Mouse (Mus musculus) neural tube, embryonic 10.5 days (tissue): Measurements from ENCODE around the gene Gm12184.
"Not testable (repeated sequence)": the region's sequence is repeated elsewhere in the genome, so short reads cannot be mapped to it uniquely, and the experiment has no call there.

ENCODE experiments used
- DNase-seq: peaks from one replicate; pipeline ENCODE4 v3.0.0-alpha.2; 2017; ENCODE audit warnings: low spot score; ENCODE audit errors: extremely low spot score

The Gm12184 gene

GRCm38 (mm10) chr11:48846881-48847280, 20.4 kb upstream of the Gm12184 start:
- DNase-seq = no peak

- not testable (repeated sequence) for DNase-seq
These were observed 19.9 kb upstream of the Gm12184 start for GRCm38 (mm10) chr11:48846362-48846761.

GRCm38 (mm10) chr11:48845244-48845815, 18.9 kb upstream of the Gm12184 start:
- no peak for DNase-seq

- DNase-seq = no peak
These were observed 17.9 kb upstream of the Gm12184 start for GRCm38 (mm10) chr11:48844309-48844708.

GRCm38 (mm10) chr11:48843202-48843601, 16.7 kb upstream of the Gm12184 start:
- no peak for DNase-seq

GRCm38 (mm10) chr11:48842378-48842792, 15.9 kb upstream of the Gm12184 start:
- DNase-seq = no peak

- DNase-seq = no peak
These were observed 14.8 kb upstream of the Gm12184 start for GRCm38 (mm10) chr11:48841213-48841612.

- DNase-seq = no peak
These were observed 14.3 kb upstream of the Gm12184 start for GRCm38 (mm10) chr11:48840805-48841204.

- DNase-seq = no peak
These were observed 12.6 kb upstream of the Gm12184 start for GRCm38 (mm10) chr11:48838879-48839680.

GRCm38 (mm10) chr11:48838181-48838797, 11.8 kb upstream of the Gm12184 start:
- no peak for DNase-seq

GRCm38 (mm10) chr11:48837310-48838180, 11.1 kb upstream of the Gm12184 start:
- DNase-seq = peak; percentile 66

GRCm38 (mm10) chr11:48836990-48837309, 10.5 kb upstream of the Gm12184 start:
- DNase-seq = no peak

- no peak for DNase-seq
These were observed 9.5 kb upstream of the Gm12184 start for GRCm38 (mm10) chr11:48835923-48836322.

- peak; percentile 94 for DNase-seq
These were observed 7.5 kb upstream of the Gm12184 start for GRCm38 (mm10) chr11:48833731-48834639.

GRCm38 (mm10) chr11:48833078-48833730, 6.7 kb upstream of the Gm12184 start:
- no peak for DNase-seq

- no peak for DNase-seq
These were observed 4.8 kb upstream of the Gm12184 start for GRCm38 (mm10) chr11:48831273-48831672.

- no peak for DNase-seq
These were observed 3.8 kb upstream of the Gm12184 start for GRCm38 (mm10) chr11:48830279-48830678.

- no peak for DNase-seq
These were observed 1.5 kb upstream of the Gm12184 start for GRCm38 (mm10) chr11:48827926-48828325.

- no peak for DNase-seq
These were observed 269 bp upstream of the Gm12184 start for GRCm38 (mm10) chr11:48826752-48827096.

- no peak for DNase-seq
These were observed 2.1 kb downstream of the Gm12184 start for GRCm38 (mm10) chr11:48824311-48824830.
